Mouse (Mus musculus) layer of hippocampus, adult 18-20 months (tissue): ENCODE measurements around the gene Gnao1. TPM values are rescaled to one million over a fixed set of nuclear protein-coding genes. Genes with fewer than 3 reads are reported as not detected.

Experiments used
- DNase-seq, 2 experiments: peaks; one replicate each; pipeline ENCODE4 v3.0.0; 2022; ENCODE audit warnings: low spot score in 2 of 2
- total RNA-seq, 2 experiments: library from RNA; stranded (reverse); gene quantifications; 2 replicates each; pipeline ENCODE4 v1.2.3; 2021

Gene Gnao1
- total RNA-seq, 2 experiments from 2014 or later = 655 to 677 TPM

DNA sequence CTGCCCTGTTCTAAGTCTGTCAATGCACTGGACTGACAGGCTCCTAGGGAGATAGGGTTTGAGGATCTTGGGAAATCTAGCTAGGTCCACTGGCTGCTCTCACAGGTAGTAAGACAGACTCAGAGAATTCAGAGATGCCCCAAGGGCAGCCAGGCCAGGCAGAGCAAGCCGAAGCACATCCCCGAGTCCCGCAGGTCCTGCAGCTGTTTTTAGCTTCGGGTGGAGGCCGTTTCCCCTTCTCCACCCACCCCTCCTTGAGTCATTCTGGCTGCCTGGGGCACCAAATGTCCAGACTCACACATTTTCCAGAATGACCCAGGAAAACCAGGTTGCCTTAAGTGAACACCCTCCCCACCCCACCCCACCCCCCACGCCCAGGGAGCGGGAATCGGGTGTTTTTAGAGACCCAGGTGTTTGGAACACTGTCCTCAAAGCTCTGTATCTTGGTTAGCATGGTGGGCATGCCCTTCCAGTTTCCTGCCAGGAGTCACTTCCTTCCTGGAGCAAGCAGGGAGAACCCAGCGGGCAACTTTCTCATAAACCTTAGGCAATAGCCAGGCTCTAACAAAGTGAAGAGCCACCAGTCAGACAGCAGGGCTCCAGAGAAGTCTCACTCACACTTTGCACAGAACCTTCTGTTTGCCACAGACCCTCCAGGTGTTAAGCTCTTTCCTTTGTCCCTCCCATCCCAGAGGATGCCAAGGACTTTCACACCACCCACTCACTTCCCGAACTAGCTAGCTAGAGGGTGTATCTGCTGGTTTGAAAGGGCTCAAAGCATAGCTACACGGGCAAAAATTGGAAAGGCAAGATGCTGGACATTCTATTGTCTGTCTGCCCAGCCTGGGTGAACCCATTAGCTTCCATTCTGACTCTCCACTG is 131.0 kb downstream of the Gnao1 start:
- DNase-seq = no peak

DNA sequence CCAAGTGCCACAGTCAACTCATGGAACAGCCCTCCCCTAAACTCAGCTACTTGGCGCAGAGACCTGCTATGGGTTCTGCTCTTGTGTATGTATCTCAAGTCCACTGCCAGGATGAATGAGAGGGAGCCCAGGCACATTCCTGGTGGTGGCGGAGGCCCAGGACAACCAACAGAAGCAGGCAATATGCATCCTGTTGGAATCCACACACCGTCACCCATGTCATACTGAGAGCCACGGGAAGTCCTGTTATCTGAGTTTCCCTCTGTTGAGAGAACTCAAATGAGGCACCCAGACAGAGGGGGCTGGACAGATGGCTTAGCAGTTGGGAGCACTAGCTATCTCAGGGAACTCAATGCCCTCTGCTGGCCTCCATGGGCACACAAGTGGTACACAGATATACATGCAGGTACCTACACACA is 131.9 kb downstream of the Gnao1 start:
- peak in 1 of 2 experiments; percentile 78 for DNase-seq

DNA sequence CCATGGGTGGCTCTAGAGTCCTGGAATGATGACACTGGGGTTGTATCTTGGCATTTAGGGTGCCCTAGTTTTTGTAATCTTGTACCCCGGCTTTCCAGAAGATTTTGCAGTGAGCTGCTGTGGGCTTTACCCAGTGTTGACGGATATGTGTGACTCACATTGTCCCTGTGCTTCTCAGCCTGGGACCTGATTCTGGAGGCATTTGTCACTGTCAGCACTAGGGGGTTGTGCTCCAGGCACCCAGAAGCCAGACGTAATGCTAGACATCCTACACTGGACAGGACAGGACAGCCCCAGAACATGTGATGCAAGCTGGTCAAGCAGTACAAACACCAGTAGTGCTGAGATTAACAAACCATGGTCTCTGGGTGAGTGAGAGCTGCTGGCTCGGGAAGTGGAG is 136.0 kb downstream of the Gnao1 start:
- DNase-seq = no peak

DNA sequence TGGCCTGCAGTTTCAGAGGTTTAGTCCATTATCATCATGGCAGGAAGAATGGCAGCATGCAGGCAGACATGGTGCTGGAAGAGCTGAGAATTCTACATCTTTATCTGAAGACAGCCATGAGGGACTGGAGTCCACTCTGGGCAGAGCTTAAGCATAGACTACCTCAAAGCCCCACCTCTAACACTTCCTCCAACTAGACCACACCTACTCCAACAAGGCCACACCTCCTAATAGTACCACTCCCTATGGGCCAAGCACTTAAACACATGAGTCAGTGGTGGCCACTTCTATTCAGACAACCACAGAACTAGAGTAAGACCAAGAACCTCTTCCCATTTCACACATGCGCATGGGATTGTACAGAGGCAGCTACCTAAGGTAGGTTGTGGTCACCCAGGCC is 136.6 kb downstream of the Gnao1 start:
- DNase-seq = no peak

DNA sequence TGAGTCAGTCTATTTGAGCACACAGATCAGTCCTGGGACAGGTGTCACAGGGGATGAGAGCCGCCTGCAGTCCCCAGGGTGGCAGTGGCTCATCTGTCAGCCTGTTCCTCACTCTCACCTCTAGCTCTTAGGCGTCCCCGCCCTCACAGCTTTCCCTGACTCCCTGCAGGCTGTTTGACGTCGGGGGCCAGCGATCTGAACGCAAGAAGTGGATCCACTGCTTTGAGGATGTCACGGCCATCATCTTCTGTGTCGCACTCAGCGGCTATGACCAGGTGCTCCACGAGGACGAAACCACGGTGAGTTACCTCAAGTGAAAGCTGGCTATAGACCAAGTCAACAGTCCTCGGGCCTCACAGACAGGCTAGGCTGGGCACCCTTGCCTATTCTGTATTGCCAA is 140.4 kb downstream of the Gnao1 start:
- no peak for DNase-seq

DNA sequence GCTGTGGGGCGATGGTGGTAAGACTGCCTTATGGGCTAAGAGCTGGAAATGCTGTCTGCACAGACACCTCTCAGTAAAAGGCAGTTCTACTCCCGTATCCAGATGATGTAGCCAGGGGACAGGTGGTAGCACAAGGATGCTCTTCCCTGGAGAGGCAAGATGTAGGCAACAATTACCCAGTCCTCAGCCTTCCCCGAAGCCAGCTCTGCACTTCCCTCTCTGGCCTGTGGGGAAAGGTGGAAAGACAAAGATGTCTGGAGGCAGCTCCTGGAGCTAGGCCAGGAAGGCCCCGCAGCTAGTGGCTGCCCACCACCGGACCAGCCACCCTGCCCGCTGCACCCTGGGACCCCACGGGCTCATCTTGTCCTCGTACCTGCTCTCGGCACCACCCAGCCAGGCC is 142.7 kb downstream of the Gnao1 start:
- no peak for DNase-seq

DNA sequence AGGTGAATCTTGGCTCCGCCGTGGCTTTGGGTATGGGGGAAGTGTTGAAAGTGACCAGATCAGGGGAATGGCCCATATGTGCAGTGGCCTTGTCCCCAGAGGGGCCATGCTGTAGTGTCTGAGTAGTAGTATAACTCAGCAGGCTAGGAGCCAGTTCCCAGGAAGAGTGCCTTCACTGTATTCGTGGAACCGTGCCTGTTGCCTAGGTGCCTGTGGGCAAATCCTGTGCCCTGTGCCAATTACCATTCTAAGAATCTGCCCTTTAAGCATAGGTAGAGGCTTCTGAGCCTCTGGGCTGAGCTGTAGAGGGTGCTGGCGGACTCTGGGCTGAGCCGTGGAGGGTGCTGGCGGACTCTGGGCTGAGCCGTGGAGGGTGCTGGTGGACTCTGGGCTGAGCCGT is 148.6 kb downstream of the Gnao1 start:
- DNase-seq = no peak

DNA sequence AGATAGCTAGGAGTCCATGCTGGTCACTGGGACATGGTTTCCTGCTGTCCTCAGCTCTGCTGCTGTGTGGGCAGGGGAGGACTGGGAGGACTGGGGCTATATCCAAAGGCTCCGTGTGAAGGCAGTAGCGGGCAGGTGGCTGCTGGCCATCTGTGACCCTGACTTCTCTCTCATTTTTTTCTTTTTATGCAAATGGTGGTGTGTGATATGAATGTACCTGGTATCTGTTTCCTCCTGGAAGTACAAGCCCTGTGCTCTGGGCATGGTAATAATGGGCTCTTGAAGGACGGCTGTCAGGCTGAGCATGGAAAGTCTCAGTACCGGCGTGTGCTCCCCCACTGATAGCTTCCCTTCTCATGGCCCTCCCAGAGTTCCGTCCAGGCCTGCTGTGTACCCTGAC is 151.1 kb downstream of the Gnao1 start:
- no peak for DNase-seq

DNA sequence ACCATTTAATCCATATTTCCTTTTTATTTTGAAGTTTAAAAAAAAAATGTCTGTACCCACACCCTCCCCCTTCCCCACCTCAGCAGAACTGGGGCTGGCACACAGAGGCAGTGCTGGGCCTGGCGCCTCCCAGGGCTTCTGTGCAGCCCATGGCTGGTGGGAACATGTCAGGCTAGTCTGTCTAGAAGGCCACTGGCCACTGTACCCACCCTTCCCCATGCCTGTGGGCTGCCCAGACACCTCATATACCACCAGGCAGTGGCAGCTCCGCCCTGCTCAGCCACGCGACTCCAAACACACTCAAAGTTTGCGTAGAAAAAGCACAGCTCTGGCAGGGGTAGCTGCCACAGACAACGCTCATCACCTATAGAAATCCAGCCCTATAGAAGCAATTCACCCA is 158.5 kb downstream of the Gnao1 start:
- no peak for DNase-seq

DNA sequence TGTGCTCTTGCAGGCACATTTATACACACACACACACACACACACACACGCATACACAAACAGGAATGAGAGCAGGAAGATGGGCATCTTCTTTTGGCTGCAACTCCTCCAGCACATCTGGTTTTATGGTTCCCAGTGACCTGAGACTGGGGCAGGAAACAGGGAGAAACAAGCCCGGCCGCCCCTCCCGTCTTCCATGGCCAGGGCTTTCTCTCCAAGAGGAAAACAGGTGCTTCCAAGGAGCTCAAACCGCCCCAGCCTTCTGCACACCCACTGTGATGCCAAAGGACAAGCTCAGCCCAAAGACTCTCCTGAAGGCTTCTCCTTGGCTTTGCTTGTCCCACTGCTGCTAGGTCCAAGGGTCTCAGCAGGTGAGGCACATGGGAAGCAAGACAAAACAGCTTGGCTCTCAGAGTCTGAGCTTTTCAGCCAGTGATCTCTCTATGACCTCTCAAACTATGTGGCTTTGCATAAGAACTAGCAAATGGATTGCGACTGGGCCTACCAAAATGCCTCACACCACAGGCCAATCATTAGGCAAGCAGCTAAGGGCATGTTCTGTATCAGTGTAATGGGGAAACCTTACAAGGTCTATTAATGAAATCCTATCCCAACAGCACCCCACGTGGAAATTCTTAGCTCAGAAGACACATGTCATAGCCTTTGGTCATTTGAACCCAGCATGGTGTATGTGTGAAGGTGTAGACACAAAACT is 160.0 kb downstream of the Gnao1 start:
- DNase-seq = no peak

DNA sequence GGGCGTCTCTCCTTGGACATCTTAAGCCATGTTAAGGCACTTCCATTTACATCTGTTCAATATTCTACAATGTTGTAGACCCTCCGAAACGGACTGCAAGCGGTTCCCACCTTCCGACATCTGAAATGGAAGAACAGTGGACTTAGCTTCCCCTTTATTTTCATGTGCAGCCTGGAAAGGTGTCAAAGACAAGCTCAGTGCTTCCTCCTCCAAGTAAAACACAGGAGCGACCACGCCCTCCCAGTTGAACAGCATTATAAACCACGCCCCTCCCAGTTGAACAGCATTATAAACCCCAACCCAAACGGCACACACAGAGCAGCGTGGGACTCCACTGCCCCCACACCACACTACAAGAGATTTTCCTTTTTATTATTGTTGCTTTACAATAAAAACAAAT is 161.7 kb downstream of the Gnao1 start:
- no peak for DNase-seq

DNA sequence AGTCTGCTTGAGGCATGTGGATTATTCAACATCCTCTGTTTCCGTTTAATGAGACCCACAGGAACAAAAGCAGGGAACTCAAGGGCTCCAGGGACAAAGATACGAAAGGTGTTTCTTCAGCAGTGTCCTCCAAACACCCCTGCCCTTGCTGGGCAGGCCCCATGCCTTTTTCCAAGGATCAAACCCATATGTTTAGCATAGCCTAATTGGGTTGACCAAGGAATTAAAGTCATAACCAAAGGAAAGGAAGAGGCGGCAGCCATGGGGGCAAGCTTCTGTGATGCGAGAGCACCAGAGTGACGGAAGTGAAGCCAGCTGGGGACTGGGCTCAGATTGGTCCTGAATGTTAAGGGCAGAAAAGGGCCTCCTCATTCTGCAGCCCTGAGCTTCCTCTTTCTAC is 162.4 kb downstream of the Gnao1 start:
- DNase-seq = no peak

DNA sequence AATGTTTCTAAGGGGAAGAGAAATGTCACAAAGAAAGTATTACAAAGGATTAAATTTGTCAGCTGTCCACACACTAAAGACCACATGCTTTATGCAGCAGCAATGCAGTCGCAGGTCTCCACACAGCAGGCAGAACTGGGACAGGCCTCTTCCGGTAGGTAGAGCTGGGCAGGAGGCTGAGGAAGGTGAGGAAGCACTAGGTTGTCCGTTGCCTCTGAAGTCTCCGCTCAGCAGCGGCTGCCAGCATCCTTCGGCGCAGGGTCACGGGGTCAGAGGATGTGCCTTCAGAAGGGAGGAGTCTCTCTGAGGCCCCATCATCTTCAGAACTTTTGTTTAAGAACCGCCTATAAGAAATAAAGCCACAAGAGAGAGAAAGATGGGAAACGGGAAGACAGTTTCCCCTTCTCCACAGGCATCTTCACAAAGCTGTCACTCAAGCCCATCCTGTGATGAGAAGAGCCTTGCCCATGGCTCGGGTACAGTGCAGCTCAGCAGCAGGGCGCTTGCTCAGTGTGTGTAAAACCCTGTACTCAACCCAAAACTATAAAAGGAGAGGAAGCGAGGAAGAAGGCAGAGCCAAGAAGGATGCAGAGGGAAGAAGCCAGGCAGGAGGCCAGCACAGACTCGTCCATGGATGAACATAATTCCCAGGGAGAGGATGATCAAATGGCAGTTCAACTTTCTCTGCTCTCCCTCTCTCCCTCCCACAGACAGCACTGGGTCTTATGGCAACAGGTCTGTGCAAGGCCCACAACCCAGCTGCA is 163.4 kb downstream of the Gnao1 start:
- DNase-seq = no peak

DNA sequence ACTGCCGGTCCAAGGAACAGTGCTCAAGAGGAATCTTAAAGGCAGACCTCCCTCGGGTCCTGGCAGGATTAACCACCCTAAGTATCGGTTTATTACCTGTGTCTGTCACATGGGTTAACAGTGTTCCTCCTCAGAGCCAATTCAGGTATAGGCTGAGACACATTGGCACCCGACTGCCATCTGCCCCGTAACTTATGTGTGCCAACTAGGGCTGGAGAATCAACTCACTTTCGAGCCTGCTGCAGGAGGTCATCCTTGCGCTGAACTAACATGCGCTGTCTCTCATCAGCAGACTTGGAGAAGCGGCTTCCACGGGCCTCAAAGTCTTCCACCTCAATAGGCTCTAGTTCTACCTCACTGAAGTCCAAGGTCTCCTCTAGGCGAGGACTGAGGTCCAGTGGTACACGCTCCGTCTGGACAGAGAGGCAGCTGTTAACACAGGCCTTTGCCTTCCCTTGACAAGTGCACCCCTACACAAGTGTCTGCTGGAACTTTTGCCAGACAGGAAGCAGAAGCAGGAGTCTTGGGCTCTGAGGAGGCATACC is 164.1 kb downstream of the Gnao1 start:
- DNase-seq = no peak

DNA sequence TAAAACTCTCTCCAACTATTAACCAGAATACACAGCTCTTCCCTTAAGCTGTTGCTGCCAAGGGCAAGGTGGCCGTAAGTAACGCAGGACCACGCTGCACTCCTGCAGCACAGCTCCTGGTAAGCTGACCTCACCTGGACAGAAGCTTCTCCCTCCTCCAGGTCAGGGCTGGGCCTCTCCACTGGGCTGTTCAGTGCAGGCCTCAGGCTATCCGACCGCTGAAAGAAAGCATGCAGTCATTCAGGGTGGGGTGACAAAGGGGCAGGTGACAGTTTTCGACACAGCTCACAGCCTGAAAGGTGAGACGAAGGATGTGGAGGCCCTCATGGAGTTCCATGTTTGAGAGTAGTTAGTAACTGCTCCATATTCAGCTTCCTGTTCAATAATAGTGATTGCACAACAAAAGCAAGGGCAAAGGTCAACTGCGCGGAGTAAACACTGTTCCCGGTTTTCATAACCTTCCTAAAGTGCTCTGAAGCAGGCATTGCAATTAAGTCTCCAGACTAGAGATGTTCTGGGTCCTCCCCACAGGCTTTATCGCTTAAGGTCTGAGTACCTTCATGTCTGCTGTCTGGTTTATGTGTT is 164.9 kb downstream of the Gnao1 start:
- no peak for DNase-seq

DNA sequence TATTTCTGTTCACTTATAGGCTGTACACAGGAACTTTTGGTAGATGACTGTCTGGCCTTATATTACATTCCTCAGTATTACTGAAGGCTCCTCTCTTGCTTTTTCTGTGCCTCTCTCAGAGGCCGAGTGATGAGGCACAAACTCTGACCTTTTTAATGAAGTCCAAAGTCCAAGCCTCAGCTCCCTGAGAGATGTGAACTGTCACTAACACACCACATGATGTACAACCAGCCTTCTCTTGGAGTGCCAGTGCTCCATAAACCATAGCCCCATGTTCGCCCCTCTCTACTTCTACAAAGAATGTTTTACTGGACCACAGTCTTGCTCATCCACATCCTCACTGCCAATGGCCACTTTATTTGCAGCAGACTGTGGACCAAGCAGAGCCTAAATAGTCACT is 165.6 kb downstream of the Gnao1 start:
- no peak for DNase-seq

DNA sequence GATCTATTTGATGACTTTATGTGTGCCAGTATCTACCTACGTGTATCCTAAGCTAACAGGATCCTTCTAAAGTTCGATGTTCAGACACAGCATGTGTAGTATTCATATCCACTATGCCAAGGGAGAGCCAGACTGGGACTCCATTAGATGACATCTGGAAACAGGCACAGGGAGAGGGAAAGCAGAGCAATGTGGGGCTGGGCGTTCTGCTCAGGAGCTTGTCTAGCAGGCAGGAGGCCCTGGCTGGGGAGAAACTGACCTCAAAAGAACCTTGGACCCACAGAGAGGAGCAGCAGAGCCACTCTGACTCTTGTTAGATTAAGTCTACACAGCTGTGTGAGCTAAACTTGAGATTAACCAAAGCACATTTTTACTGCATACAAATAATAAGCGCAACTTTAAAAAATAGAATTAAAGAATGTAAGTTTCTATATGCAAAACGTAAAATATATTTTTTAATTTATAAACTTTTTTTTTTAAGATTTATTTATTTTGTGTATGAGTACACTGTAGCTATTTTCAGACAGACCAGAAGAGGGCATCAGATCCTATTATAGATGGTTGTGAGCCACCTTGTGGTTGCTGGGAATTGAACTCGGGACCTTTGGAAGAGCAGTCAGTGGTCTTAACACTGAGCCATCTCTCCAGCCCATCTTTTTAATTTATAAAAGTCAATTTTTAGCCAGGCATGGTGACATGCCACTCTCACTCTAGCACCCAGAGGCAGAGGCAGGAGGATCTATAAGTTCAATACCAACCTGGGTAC is 166.9 kb downstream of the Gnao1 start:
- DNase-seq = no peak

DNA sequence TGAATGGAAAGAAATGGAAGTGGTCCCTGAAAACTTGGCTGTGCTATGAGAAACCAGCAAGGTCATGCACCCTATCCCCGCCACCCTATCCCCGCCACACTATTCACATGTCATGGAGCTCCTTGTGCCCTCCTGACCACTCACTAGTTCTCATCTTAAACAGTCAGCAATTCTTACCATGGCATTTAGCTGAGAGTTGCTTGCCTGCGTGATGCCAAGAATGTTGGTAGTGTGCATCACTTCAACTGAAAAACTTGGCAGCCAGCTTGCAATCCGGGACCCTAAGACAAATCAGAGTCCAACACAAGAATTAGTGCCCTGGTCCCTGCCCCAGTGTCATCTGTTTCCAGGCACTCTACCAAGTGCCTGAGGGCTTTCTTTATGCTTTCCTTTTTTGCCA is 170.4 kb downstream of the Gnao1 start:
- DNase-seq = no peak

DNA sequence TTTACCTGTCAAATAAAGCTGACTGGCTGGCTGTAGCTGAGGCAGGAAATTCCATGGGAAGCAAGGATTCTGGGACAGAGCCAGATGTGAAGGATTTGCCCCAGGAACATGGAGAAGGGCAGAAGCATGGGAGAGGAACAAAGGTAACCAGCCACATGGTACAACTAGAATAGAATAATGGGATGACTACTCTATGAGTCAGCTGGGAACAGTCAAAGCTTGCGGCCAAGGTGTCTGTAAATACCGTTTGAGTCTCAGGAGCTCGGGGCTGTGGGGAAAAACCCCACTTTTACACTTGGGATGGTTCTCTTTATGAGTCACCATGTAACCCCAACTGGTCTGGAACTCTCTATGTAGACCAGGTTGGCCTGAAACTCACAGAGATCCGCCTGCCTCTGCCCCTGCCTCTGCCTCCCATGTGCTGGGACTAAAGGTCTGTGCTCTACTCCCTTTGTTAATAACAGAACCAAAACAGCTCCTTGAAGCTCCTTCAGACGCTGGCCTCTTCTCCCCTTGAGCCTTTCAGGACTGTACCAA is 172.0 kb downstream of the Gnao1 start:
- no peak for DNase-seq

DNA sequence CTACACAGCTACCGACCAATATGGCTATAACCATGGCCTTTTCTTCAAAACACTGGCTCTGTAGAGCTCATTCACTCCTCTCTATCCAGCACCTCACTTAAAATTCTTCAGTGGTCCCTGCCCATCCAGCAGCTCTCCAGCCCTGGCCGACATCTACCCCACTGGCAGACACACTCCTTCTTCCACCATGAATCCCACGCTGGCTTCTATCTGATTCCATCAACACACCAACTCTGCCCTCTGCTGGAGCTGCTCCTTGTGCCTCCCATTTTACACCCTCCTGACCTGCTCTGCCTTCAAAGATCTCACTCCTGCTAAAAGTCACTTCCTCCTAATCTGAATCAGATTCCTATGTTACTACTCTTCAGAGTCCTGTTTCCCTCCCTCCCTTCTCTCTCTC is 174.1 kb downstream of the Gnao1 start:
- DNase-seq = peak in 1 of 2 experiments; percentile 63
